In the genomic region with DNA sequence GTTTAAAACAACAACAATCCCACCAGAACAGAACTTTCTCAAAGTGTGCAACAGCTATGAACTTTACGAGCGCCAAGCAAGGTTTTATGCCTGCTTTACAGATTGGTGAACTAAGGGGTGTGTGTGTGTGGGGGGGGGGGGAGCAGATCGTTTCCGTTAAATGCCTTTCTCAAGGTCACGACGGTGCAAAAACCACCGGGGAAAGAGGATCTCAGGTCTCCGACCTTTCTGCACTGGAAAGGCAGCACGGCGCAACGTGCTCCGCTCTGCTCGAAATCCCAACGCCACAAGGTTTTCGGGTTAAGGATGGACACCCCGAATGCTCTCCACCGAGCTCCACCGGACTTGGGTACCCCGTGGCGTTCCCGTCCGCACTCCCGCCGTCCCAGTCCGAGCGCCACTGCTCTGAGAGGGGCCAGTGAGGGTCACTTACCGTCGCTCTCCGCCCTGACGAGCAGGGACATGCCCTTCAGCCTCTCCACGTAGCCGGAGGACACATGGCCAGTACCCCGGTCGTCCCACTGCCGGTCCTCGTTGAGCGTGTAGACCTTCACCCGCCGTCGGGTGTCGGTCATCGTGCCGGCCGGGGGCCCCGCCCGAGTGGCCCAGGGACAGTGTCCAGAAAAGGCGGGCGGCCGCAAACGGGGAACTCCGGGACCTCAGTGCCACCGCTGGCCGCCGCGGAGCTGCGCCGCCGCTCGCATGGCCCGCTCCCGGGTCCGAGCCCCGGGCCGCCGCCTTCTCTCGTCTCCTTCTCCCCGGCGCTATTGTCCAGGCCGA, we compare ENCODE assay signal across 8 mouse cellular contexts. TPM values are rescaled to one million over a fixed set of nuclear protein-coding genes. Genes with fewer than 3 reads are reported as not detected.
DNase-seq lines count a peak whose midpoint lies in the region; ATAC-seq and TF ChIP-seq lines count a peak whose summit lies in the region.

No protein-coding gene starts in this region.

- peak overlapping the region; percentile 98 for H3K27ac ChIP-seq in left cerebral cortex, adult 2 months
- H3K27ac ChIP-seq in forebrain, embryonic 16.5 days (ENCODE audit: low read length) = peak overlapping the region; percentile 97
- H3K27ac ChIP-seq in macrophage = peak overlapping the region; percentile 37; the same call in 1 of the 2 replicates
- H3K27ac ChIP-seq in small intestine, adult 2 months (ENCODE audit: insufficient read depth, low read depth, low read length) = peak overlapping the region; percentile 88

- H3K9ac ChIP-seq in forebrain, embryonic 16.5 days (replicated peaks; ENCODE audit: low read depth, low read length) = peak overlapping the region; percentile 98

- H3K4me1 ChIP-seq in forebrain, embryonic 16.5 days (replicated peaks; ENCODE audit: control insufficient read depth, insufficient read depth, low read length) = peaks cover 31% of the 10 kb centered on the region
- peaks cover 4% of the 10 kb centered on the region; the same call in 1 of the 2 replicates for H3K4me1 ChIP-seq in small intestine, adult 2 months (ENCODE audit: control insufficient read depth, insufficient read depth, insufficient read length, low read length)

- H3K4me3 ChIP-seq in left cerebral cortex, adult 2 months = peak overlapping the region; percentile 98
- peak overlapping the region; percentile 74 for H3K4me3 ChIP-seq in forebrain, embryonic 16.5 days (replicated peaks; ENCODE audit: low read length)
- H3K4me3 ChIP-seq in macrophage (ENCODE audit: inconsistent target) = peak overlapping the region; percentile 70
- H3K4me3 ChIP-seq in small intestine, adult 2 months (ENCODE audit: low read depth, low read length) = peak overlapping the region; percentile 83

- ATAC-seq in forebrain, embryonic 16.5 days = peak; percentile 19

- no peak for TF ChIP-seq CTCF in left cerebral cortex, adult 2 months (IDR thresholded peaks at IDR 0.05)
- TF ChIP-seq CTCF in small intestine, adult 2 months (IDR thresholded peaks at IDR 0.05; ENCODE audit: extremely low read depth, insufficient read length, insufficient replicate concordance, low read depth, low read length) = no peak

- no peaks in the 10 kb centered on the region for H3K9me3 ChIP-seq in forebrain, embryonic 16.5 days (ENCODE audit: control insufficient read depth, low read length)

- DNase-seq in left cerebral cortex, adult 2 months (ENCODE audit: extremely low spot score in 1 of 2, low spot score in 2 of 2) = peak; percentile 33 to 45
- no peak for DNase-seq in left cerebral cortex, adult 11 months (ENCODE audit: low spot score)
- peak; percentile 21 for DNase-seq in c-Kit-positive CD71-positive TER-119-positive erythroid progenitor cells, embryonic 14.5 days (ENCODE audit: low spot score)
- DNase-seq in heart, postnatal 14 days = peak; percentile 58 to 60
- peak; percentile 18 to 59 for DNase-seq in kidney, postnatal 36 days

- no peaks in the 10 kb centered on the region for H3K27me3 ChIP-seq in forebrain, embryonic 16.5 days (replicated peaks; ENCODE audit: control insufficient read depth, insufficient read depth, low read length)
- H3K27me3 ChIP-seq in small intestine, adult 2 months (ENCODE audit: control insufficient read depth, insufficient read depth, low read length) = no peaks in the 10 kb centered on the region

- under 1% methylated on average over 69 of the region's 69 CpGs for WGBS in forebrain, embryonic 16.5 days
- WGBS in macrophage (ENCODE audit: missing documents) = under 1% methylated on average over 66 of the region's 69 CpGs
- 1% methylated on average over 69 of the region's 69 CpGs for WGBS in small intestine, adult 2 months

- H3K79me2 ChIP-seq in macrophage (ENCODE audit: inconsistent target) = peaks cover 57% of the 10 kb centered on the region

- intact Hi-C loops in left cerebral cortex, adult 2 months (cut with DNase I) = loop anchor here (10.0 kb wide), 1 partner anchor 872 kb away; a partner anchor contains a TSS
- intact Hi-C loops in heart, postnatal 14 days (cut with DNase I) = no loop called here

- H3K4me2 ChIP-seq in forebrain, embryonic 16.5 days (ENCODE audit: low read length) = peak overlapping the region; percentile 98

- no peaks in the 10 kb centered on the region for H3K36me3 ChIP-seq in forebrain, embryonic 16.5 days (ENCODE audit: control insufficient read depth, insufficient read depth)
- no peaks in the 10 kb centered on the region for H3K36me3 ChIP-seq in macrophage (ENCODE audit: inconsistent target)
- peaks cover 4% of the 10 kb centered on the region; the same call in 1 of the 2 replicates for H3K36me3 ChIP-seq in small intestine, adult 2 months (ENCODE audit: control insufficient read depth, insufficient read depth, low read length)

- TF ChIP-seq POLR2A in small intestine, adult 2 months (IDR thresholded peaks at IDR 0.05; ENCODE audit: low read depth, low read length) = no peak

RNA-seq across cellular contexts. Expression of a gene that starts 1.0 kb away (rescaled TPM):
- 10 to 100 TPM; 44.1 to 45.0 TPM for total RNA-seq in left cerebral cortex, adult 2 months (2021)
- polyA plus RNA-seq in forebrain, embryonic 16.5 days (2015; fragmentation: Nextera tagmentation; extraction: Ambion mirVana) = 32.4 and 33.5 TPM in 2 replicates
- 10 to 100 TPM; 30.4 to 31.4 TPM for total RNA-seq in heart, postnatal 14 days (2021)
- 100 to 1,000 TPM; 114 to 271 (median 211) TPM for total RNA-seq in macrophage (2018; cell fraction: chromatin; rRNA removed)
- total RNA-seq in macrophage (2018; cell fraction: cytosol; rRNA removed) = 10 to 100 TPM; 34.5 to 57.6 (median 43.7) TPM
- total RNA-seq in macrophage (2018; cell fraction: nucleus; rRNA removed) = 100 to 1,000 TPM in 25 of 26 experiments, 10 to 100 TPM in 1; 93.3 to 203 (median 140) TPM
- 31.3 to 62.1 TPM (median 34.6 TPM) in 3 replicates for polyA plus RNA-seq in macrophage (2018)
- polyA plus RNA-seq in small intestine, adult 2 months (2012; rRNA removed) = 4.7 and 9.2 TPM in 2 replicates

RNA-seq across cellular contexts. Expression of a gene that starts 53.6 kb away (rescaled TPM):
- total RNA-seq in left cerebral cortex, adult 2 months (2021) = 10 to 100 TPM; 23.2 to 30.1 TPM
- 18.1 and 20.7 TPM in 2 replicates for polyA plus RNA-seq in forebrain, embryonic 16.5 days (2015; fragmentation: Nextera tagmentation; extraction: Ambion mirVana)
- total RNA-seq in heart, postnatal 14 days (2021) = 1 to 10 TPM; 9.6 to 9.7 TPM
- 10 to 100 TPM in 1 of 26 experiments, 1 to 10 TPM in 4, under 1 TPM in 14, not detected in 7; 0.09 to 10.4 (median 0.37) TPM for total RNA-seq in macrophage (2018; cell fraction: chromatin; rRNA removed)
- total RNA-seq in macrophage (2018; cell fraction: cytosol; rRNA removed) = under 1 TPM in 25 of 26 experiments, not detected in 1; under 0.01 to 0.90 (median 0.10) TPM
- total RNA-seq in macrophage (2018; cell fraction: nucleus; rRNA removed) = 1 to 10 TPM in 5 of 26 experiments, under 1 TPM in 20, not detected in 1; 0.10 to 8.3 (median 0.56) TPM
- 0.21 to 1.5 TPM (median 0.47 TPM) in 3 replicates for polyA plus RNA-seq in macrophage (2018)
- polyA plus RNA-seq in small intestine, adult 2 months (2012; rRNA removed) = 10.2 and 11.7 TPM in 2 replicates

Comparison
In these comparisons a context has a peak if more than half of its experiments do, and no peak if none do; other contexts are left out.
1. H3K27ac ChIP-seq: peak in every context shown above with its lines; median percentile 98 in left cerebral cortex, adult 2 months; 97 in forebrain, embryonic 16.5 days; 88 in small intestine, adult 2 months; 37 in macrophage.